ENCODE assay signal across 31 mouse cellular contexts in genomic region chr17:24744381-24744780, GRCm38 (mm10). TPM values are rescaled to one million over a fixed set of nuclear protein-coding genes. Genes with fewer than 3 reads are reported as not detected.
"Had no signal": no experiment of that assay in that cellular context is flagged by ENCODE, and none has a peak within 500 bp of the region (broad histone marks: within the 10 kb centered on the region; RNA-seq: fewer than 3 reads in every experiment).

No protein-coding gene starts in this region.

- H3K36me3 ChIP-seq: hindbrain, embryonic 15.5 days had no signal

- DNase-seq: gastrocnemius, adult 2 months; gastrocnemius, postnatal 10 days; gastrocnemius, postnatal 25 days; heart, adult 18-20 months; heart, postnatal 14 days; heart, postnatal 4 days; kidney, adult 18-20 months; kidney, adult 8-10 months; kidney, postnatal 25 days; kidney, postnatal 4 days; left cerebral cortex, postnatal 4 days; liver, embryonic 13.5 days had no signal

- H3K9ac ChIP-seq: heart, embryonic 13.5 days; heart, embryonic 15.5 days; hindbrain, embryonic 12.5 days; hindbrain, embryonic 15.5 days; intestine, embryonic 15.5 days; limb, embryonic 13.5 days; limb, embryonic 15.5 days; liver, embryonic 13.5 days had no signal

- H3K4me3 ChIP-seq: gastrocnemius, adult 2 months; heart, embryonic 10.5 days; heart, embryonic 13.5 days; heart, embryonic 15.5 days; hindbrain, embryonic 10.5 days; hindbrain, embryonic 12.5 days; hindbrain, embryonic 15.5 days; intestine, embryonic 15.5 days; layer of hippocampus, adult 2 months; left cerebral cortex, adult 2 months; limb, embryonic 13.5 days; limb, embryonic 15.5 days; liver, embryonic 13.5 days had no signal

- H3K9me3 ChIP-seq: heart, embryonic 10.5 days; heart, embryonic 13.5 days; heart, embryonic 15.5 days; hindbrain, embryonic 10.5 days; hindbrain, embryonic 12.5 days; hindbrain, embryonic 15.5 days; intestine, embryonic 15.5 days; limb, embryonic 13.5 days; limb, embryonic 15.5 days; liver, embryonic 13.5 days had no signal

- ATAC-seq: inflammation-experienced regulatory T-cells, adult 6 months; intestine, embryonic 15.5 days; intestine, postnatal 0 days had no signal

- H3K27me3 ChIP-seq: intestine, embryonic 15.5 days; limb, embryonic 13.5 days; limb, embryonic 15.5 days had no signal

- H3K4me2 ChIP-seq: heart, embryonic 13.5 days; heart, embryonic 15.5 days; hindbrain, embryonic 12.5 days; hindbrain, embryonic 15.5 days; intestine, embryonic 15.5 days; limb, embryonic 13.5 days; limb, embryonic 15.5 days; liver, embryonic 11.5 days; liver, embryonic 13.5 days had no signal

- H3K27ac ChIP-seq: gastrocnemius, adult 2 months; heart, embryonic 10.5 days; heart, embryonic 13.5 days; heart, embryonic 15.5 days; hindbrain, embryonic 10.5 days; hindbrain, embryonic 12.5 days; hindbrain, embryonic 15.5 days; intestine, embryonic 15.5 days; layer of hippocampus, adult 2 months; left cerebral cortex, adult 2 months; limb, embryonic 13.5 days; limb, embryonic 15.5 days; liver, embryonic 13.5 days had no signal

- H3K4me1 ChIP-seq: heart, embryonic 13.5 days; heart, embryonic 15.5 days; hindbrain, embryonic 12.5 days had no signal

RNA-seq across cellular contexts. Expression of gene Hs3st6, which starts 8.4 kb away (rescaled TPM):
- total RNA-seq: gastrocnemius, adult 2 months; gastrocnemius, postnatal 25 days; gastrocnemius, postnatal 4 days; granulocyte monocyte progenitor cell, adult 5-6 weeks; heart, adult 8-10 months; layer of hippocampus, adult 2 months; left cerebral cortex, postnatal 4 days had no signal
- polyA plus RNA-seq: inflammation-experienced regulatory T-cells, adult 6 months; liver, embryonic 13.5 days had no signal

RNA-seq across cellular contexts. Expression of gene Rpl3l, which starts 16.8 kb away (rescaled TPM):
- total RNA-seq: left cerebral cortex, postnatal 4 days had no signal
- polyA plus RNA-seq: hindbrain, embryonic 10.5 days; hindbrain, embryonic 12.5 days; hindbrain, embryonic 15.5 days; inflammation-experienced regulatory T-cells, adult 6 months; intestine, embryonic 15.5 days; intestine, postnatal 0 days; kidney, embryonic 14.5 days; limb, embryonic 11.5 days; limb, embryonic 13.5 days; limb, embryonic 15.5 days; liver, embryonic 11.5 days; liver, embryonic 13.5 days had no signal
